Mouse (Mus musculus) E14TG2a.4 (cell line): ENCODE measurements around the gene Mb21d2.

Source experiments
- CTCF ChIP-seq: conservative IDR thresholded peaks from 2 replicates; pipeline ENCODE4 v1.5.1; 2014; ENCODE audit warnings: low read length
- NANOG ChIP-seq: IDR thresholded peaks from 2 replicates; pipeline ENCODE4 v1.6.1; 2014; ENCODE audit warnings: borderline replicate concordance, low read length, mixed read lengths

DNA sequence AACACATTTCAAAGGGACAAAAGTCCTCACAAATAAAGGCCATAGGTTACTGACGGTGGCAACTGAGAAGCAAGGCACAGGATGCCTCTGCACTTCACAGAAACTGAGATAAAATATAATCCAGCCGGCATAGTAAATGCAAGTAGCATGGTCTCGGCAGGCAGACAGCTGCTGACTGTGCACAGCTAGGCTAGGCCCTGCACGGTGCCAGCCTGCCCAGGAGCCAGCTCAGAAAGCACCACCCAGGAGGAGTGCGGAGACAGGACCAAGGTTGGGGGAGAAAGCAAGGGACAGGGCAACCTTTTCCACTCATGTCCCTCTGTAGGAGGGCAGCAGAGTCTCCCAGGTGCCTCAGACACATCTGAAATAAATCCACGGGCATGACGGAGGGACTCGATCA is 44.0 kb downstream of the Mb21d2 start:
- TF ChIP-seq CTCF (no peak), NANOG (no peak)
